Mouse (Mus musculus) heart, postnatal 36 days (tissue): ENCODE data around the gene Ryr2. TPM values are rescaled to one million over a fixed set of nuclear protein-coding genes. Genes with fewer than 3 reads are reported as not detected.
"Not testable (repeated sequence)": the region's sequence is repeated elsewhere in the genome, so short reads cannot be mapped to it uniquely, and the experiment has no call there.

Experiments used
- DNase-seq, 2 experiments: peaks; one replicate each; pipeline ENCODE4 v3.0.0; 2021 to 2022
- intact Hi-C: fragments of 180-260 bp; cut with DNase I; formaldehyde crosslinking; loops from one replicate; pipeline ENCODE4 v1.15.1; 2025
- total RNA-seq, 2 experiments: library from RNA; stranded (reverse); gene quantifications; 2 replicates each; pipeline ENCODE4 v1.2.3; 2021

Gene Ryr2
- total RNA-seq, 2 experiments from 2014 or later = 988 to 1,013 TPM

GRCm38 (mm10) chr13:11959488-11960174 lies 147.1 kb downstream of the Ryr2 start:
- DNase-seq = no peak
- intact Hi-C loops = no loop called here

- no peak for DNase-seq
- intact Hi-C loops = no loop called here
Measured at GRCm38 (mm10) chr13:11958854-11959253, 147.9 kb downstream of the Ryr2 start.

GRCm38 (mm10) chr13:11958271-11958670 lies 148.5 kb downstream of the Ryr2 start:
- intact Hi-C loops = no loop called here
- DNase-seq = no peak

GRCm38 (mm10) chr13:11951951-11952350 lies 154.8 kb downstream of the Ryr2 start:
- no peak for DNase-seq
- intact Hi-C loops = no loop called here

GRCm38 (mm10) chr13:11945740-11946139 lies 161.0 kb downstream of the Ryr2 start:
- intact Hi-C loops = no loop called here

GRCm38 (mm10) chr13:11941724-11942123 lies 165.0 kb downstream of the Ryr2 start:
- intact Hi-C loops = no loop called here
- DNase-seq = no peak

More at GRCm38 (mm10) chr13:11945740-11946139, 161.0 kb downstream of the Ryr2 start:
- no peak for DNase-seq

GRCm38 (mm10) chr13:11934297-11935060 lies 172.3 kb downstream of the Ryr2 start:
- intact Hi-C loops, DNase-seq: not testable (repeated sequence)

- intact Hi-C loops = no loop called here
- no peak for DNase-seq
Measured at GRCm38 (mm10) chr13:11933334-11933733, 173.4 kb downstream of the Ryr2 start.

GRCm38 (mm10) chr13:11928709-11929108 lies 178.0 kb downstream of the Ryr2 start:
- intact Hi-C loops = no loop called here

GRCm38 (mm10) chr13:11927727-11928126 lies 179.0 kb downstream of the Ryr2 start:
- no peak for DNase-seq
- intact Hi-C loops = no loop called here

More at GRCm38 (mm10) chr13:11928709-11929108, 178.0 kb downstream of the Ryr2 start:
- no peak for DNase-seq

GRCm38 (mm10) chr13:11926720-11927500 lies 179.8 kb downstream of the Ryr2 start:
- peak in 1 of 2 experiments; percentile 31 for DNase-seq
- intact Hi-C loops = no loop called here

- no peak for DNase-seq
- intact Hi-C loops = no loop called here
Measured at GRCm38 (mm10) chr13:11926215-11926614, 180.5 kb downstream of the Ryr2 start.

GRCm38 (mm10) chr13:11924732-11925131 lies 182.0 kb downstream of the Ryr2 start:
- intact Hi-C loops = no loop called here
- DNase-seq = no peak

GRCm38 (mm10) chr13:11920495-11920894 lies 186.2 kb downstream of the Ryr2 start:
- no peak for DNase-seq
- intact Hi-C loops = no loop called here

GRCm38 (mm10) chr13:11919448-11919847 lies 187.3 kb downstream of the Ryr2 start:
- no peak for DNase-seq
- intact Hi-C loops = no loop called here

GRCm38 (mm10) chr13:11915619-11916018 lies 191.1 kb downstream of the Ryr2 start:
- intact Hi-C loops = no loop called here
- no peak for DNase-seq

GRCm38 (mm10) chr13:11914682-11915081 lies 192.1 kb downstream of the Ryr2 start:
- intact Hi-C loops = no loop called here
- DNase-seq = no peak

GRCm38 (mm10) chr13:11912208-11912607 lies 194.5 kb downstream of the Ryr2 start:
- no peak for DNase-seq
- intact Hi-C loops = no loop called here

GRCm38 (mm10) chr13:11908123-11908522 lies 198.6 kb downstream of the Ryr2 start:
- DNase-seq = no peak
- intact Hi-C loops = no loop called here

- DNase-seq = no peak
- intact Hi-C loops = no loop called here
Measured at GRCm38 (mm10) chr13:11905126-11905525, 201.6 kb downstream of the Ryr2 start.

- DNase-seq = no peak
- intact Hi-C loops = no loop called here
Measured at GRCm38 (mm10) chr13:11903272-11903671, 203.5 kb downstream of the Ryr2 start.
